Mouse (Mus musculus): ENCODE measurements at regions not wholly inside any gene's neighbourhood (a gene's known extent, or its start where the extent isn't known, plus 50 kb on each side); places are given as distances from the start of the nearest gene placed in this dataset.

DNA sequence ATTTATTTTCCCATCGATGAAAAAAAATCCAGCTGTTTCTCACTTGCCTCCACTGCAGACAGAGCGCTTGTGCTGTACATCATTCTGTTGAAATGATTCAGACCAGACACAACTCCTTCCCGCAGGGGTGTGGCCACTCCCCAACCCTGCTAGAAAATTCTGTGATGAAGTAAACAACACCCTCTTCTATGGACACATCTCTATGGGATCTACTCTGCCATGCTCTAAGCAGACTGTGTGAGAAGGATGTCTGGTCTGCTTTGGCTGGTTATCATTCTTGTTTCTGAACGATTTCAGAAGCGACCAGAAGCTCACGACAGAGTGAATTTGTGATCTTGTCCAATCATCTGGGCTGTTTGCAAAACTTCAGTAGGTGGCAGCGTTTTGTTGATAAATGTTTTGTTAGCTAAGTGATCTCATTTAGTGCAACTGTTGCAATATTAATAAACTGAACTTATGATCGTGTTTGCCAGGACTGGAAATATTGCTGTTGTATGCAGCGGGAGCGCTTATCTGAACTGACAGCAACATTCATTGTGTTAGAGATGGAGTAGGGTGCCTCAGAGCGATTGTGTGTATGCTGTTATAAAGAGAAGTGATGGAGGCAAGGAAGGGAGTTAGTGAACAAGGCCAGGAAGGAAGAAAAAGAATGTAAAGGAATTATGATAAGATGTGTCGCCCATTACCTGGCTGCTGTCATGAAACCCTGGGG is 605.2 kb upstream of the Nox3 start:
- no peak for DNase-seq

DNA sequence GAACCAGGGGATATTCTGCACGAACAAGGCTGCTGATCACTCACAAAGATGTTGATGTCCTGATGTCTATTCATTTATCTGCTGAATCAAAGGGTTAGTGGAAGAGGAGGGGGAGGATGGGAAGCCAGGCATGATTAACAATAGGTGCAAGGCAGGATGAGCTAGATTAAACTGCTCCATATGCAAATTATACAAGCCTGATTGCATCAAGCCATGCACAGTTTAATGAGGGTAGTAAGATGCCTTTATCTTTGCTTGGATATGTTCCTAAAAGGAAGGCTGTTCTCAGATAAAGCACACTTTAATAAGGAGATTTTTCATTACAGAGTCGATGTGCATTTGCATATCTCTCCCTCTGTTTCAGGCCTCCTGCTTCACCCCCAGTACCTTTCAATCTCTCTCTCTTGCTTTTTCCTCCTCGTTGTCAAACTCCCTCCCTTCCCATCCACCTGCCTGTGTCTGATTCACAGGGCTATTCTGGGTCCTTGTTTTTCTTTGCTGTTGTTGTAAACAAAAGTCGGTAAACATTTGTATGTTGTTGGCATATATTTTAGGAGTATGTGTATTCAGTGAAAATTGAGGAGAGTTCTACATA is 615.8 kb upstream of the Nox3 start:
- no peak for DNase-seq

DNA sequence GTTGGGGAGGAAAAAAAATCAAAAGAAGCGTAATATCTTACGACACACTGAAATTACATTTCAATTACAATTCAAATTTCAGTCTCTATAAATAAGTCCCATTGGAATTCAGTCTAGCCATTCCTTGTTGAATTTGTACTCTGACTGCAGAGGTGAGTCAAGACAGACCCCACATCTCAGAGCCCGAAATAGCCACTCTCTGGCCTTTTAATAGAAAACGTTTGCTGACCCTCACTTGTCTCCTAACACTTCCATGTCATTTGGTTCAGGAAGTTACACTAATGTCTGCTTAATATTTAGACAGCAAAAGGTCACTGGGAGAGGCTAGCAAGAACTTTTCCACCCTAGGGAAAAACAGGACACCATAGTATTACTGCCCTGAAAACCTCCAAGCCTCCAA is 623.1 kb upstream of the Nox3 start:
- no peak for DNase-seq

DNA sequence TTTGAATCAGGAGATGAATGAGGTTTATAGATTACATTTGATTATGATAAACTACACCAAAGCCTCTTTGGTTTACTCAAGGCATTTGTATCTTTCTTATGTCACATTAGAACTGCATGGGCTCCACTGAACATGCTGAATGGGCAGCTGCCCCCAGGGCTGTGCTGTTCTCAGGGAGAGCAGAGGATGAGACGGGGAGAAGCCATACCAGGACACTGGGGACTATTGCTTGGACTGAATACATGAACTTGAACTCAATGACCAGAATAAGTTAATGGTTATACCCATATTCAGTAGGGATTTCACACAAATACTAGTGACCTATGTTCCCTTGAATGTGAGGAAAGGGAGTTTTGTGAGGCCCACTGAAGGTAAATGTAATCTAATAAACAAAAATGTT is 632.7 kb upstream of the Nox3 start:
- peak; percentile 2 to 4 for DNase-seq

DNA sequence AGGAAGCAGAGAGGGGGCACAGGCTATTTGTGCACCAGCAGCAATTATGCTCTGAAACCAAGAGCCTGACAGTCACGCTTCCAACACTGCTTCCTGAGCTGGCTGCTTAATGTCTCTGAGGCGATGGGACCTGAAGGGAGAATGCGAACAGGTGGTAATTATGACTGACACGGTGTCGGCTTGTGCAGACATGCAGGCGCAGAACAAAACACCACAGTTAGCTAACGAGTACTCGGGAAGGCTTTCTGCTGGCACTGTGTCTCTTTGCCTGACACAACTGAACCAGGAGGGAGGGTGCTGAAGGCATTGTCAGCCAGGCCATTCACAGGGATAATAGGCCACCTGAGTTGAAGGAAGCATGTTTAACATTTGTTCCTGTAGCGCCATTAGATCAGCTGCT is 635.6 kb upstream of the Nox3 start:
- DNase-seq = no peak

DNA sequence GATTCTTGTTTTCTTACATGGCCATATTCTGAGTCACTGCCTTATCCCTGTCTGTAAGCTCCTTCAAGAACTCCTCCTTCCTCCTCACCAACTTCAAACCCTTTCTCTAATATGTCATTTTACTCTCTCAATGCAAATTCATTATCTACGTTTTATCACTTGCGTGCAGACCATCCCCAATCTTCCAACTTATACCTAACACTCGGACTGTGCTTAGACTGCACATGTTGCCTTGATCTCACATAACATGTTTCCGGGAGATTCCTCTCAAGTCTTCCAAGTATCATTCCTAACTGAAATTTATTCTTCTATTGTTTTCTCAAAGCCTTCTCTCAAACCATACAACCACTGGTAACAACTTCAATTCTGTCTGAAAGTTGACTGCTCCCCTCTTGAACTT is 637.0 kb upstream of the Nox3 start:
- no peak for DNase-seq

DNA sequence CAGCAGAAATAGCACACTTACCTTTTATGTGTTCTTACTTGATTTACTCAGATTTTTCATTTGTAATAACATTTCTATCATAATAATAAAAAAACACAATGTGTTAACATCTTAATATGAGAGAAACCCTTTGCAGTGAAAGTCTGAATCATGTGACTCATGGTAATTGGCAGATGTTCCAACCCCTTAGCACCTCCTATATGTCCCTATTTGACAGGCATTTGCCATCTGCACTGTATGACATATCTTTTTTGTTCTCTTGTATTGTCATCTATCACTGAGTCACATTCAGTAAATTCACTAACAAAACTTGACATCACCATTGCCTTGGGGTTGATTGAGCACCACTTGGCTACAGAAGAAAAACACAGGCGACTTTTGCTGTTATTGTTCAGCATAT is 641.1 kb upstream of the Arid1b start:
- no peak for DNase-seq

DNA sequence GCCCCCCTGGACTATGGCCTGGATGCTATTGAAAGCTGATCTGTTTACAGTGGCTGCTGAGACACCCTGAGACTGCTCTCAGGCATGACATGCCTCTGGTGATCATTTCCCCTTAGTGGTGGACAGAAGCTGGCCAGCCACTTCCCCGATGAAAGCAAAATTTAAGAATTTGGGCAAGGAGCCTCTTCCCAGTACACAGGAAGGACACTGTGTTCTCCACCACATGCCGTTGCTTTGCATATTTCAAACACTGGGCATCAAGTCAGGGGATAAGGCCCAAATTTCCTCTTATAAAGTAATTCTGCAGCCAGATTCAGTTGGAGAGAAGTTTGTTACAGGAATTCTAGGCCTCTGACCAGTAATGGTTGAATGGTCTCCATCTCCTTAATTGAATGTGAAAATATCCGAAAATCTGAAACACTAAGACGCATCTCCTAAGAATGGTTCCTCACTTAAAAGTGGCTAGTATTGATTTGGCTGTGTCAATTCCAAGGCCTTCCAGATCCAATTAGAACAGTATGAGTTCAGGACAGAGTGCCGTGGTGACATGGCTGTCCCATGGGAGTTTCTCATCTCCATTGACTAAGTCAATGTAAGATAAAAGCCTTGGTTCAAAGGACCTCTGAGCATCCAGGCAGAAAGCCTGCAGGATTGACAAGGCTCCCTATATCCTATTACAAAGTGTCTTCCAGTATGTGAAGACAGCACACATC is 638.5 kb upstream of the Arid1b start:
- DNase-seq = no peak

DNA sequence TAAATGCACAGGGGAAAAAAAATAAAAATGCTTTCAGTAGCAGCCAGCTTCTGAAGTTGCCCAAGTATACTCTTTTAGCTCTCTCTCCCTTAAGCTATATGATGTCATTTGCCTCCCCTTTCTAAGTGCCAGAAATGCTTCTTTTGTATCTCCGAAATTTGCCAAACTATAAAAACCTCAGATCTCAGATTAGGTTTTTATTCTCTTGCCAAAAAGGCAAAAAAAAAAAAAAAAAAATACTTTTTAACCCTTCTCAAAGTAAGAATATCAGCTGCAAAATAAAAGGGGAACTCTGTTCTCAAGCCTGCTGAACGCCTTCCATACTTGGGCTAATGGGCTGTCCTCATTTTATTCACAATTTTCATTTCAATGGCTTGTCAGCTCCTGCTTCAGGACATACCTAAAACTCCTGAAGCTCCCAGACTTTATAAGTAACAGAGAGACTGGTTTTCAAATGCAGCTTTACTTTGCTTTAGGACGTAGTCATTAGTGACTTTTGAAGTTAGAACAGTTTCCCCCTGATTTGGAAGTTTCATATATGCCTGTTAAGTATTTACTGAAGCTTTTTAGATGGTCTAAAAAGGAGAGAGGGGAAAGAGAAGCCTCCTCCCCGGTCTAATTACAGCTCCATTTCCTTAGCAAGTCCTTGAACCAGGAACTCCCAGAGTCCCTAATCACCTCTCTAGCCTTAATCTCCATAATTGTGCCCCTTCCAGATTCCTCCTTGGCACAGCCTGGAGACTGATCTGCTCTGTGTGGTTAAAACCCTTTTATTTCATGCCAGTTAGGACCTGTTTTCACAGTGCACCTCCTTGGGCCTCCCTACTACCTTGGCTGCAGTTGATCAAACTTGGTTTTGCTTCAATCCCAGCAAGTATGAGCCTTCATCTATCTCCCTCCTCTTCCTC is 633.5 kb upstream of the Arid1b start:
- DNase-seq = no peak

DNA sequence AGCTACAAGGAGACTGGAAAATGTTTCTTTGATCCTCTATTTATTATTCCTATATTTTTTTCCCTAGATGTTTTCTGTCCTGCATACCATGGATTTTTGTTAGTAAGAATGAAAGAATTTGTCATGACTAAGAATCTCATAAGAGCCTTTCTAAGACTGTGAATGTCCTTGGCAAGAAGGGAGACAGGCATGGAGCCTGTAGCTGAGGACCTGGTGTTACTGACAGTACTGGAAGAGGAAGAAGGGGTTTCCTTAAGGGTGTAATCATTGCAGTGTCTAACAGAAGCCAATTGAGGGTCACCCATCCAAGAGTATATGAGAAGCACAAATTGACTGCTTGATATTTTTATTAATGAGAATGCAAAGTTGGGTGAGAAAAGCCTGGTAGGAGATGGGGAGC is 628.3 kb upstream of the Arid1b start:
- DNase-seq = no peak

GRCm38 (mm10) chr17:4380449-4380848 is 613.7 kb upstream of the Arid1b start:
- no peak for DNase-seq

GRCm38 (mm10) chr17:4380873-4381272 is 613.3 kb upstream of the Arid1b start:
- no peak for DNase-seq

GRCm38 (mm10) chr17:4381896-4382685 is 612.0 kb upstream of the Arid1b start:
- DNase-seq = no peak

- DNase-seq = no peak
These were observed 611.4 kb upstream of the Arid1b start for GRCm38 (mm10) chr17:4382716-4383115.

GRCm38 (mm10) chr17:4387616-4388015 is 606.5 kb upstream of the Arid1b start:
- no peak for DNase-seq

DNA sequence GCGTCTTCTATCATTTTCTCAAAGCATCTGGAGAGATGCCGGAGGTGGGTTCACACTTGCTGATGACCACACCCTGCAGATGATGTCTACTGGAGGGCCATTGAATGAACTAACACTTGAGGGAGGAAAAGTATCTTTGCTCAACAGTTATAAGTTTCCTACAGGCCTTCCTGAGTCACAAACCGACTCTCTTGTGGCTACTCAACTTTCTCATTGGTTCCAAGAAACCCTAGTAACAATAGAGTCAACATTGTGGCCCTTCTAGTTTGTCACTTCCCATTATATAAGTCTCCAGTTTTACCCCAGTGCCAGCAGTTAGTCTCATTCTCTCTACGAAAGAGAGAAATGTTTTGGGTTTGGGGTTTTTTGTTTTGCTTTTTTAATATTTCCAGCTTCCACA is 604.1 kb upstream of the Arid1b start:
- no peak for DNase-seq

- no peak for DNase-seq
These were observed 603.6 kb upstream of the Arid1b start for GRCm38 (mm10) chr17:4390577-4390976.

DNA sequence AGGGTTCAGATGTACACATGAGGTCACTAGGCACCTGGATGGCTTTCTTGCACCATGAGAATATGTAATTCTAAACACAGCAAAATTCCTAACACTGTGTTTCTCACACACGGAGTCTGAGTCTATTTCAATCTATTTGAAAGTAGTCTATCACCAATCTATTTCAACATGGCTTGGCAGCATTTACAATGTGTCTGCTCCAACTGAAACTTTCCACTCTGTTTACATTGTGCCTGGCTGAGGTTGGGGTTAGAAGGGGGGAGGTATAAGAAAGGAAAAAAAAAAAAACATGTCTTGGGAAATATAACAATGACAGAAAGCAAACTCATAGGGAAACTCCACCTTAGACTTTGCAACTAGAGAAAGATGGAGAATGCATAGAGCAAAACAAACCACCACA is 602.9 kb upstream of the Arid1b start:
- DNase-seq = no peak

DNA sequence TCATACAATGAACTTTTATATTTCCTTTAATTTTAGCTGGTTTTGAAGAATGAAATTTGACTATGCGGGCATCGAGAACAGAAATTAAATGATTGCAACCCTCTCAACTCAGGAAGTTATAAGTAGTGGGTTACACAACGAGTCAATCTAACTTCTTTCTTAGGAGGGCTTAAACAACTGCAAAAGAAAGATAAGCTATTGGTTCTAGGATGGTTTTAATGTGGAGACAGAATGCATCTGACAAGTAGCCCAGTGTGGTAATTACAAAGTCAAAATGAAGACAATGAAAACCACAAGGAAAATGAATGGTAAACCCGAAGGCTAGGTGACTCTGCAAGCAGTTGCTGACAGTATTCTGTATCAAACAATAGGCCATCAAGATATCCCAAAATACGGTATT is 598.0 kb upstream of the Arid1b start:
- no peak for DNase-seq

DNA sequence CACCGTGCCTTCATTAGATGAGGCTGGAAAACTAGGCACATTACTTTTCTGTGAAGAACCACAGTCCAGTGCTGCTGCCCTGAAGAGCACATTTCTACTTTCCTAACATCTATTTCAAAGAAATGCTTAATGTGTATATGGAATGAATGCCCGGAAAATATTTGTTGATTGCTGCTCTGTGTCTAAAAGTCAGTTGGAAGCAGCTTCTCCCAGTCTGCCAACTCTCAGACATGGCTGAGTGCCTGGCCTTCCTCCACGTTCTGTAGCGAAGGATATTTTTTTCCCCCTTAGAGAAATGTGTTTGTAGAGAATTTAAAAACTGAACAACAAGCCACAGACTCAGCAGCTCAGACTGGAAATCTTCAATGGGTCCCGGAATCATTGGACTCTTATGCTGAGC is 576.4 kb upstream of the Arid1b start:
- no peak for DNase-seq

- no peak for DNase-seq
These were observed 569.5 kb upstream of the Arid1b start for GRCm38 (mm10) chr17:4424451-4425168.

GRCm38 (mm10) chr17:4425342-4425741 is 568.8 kb upstream of the Arid1b start:
- DNase-seq = no peak
